Mouse (Mus musculus): ENCODE measurements at regions not wholly inside any gene's neighbourhood (a gene's known extent, or its start where the extent isn't known, plus 50 kb on each side); places are given as distances from the start of the nearest gene placed in this dataset.

- no peak for TF ChIP-seq CTCF (IDR thresholded peaks at IDR 0.05; ENCODE audit: control insufficient read depth, insufficient read depth, low read length)
- TF ChIP-seq POLR2A (IDR thresholded peaks at IDR 0.05; ENCODE audit: borderline replicate concordance, control insufficient read depth, low read depth, low read length) = no peak
Measured at GRCm38 (mm10) chr1:92340644-92341043, 133.0 kb downstream of the Ndufa10 start.
